Mouse (Mus musculus) olfactory bulb, adult 2 months (tissue): ENCODE data around the gene Tie1. TPM values are rescaled to one million over a fixed set of nuclear protein-coding genes. Genes with fewer than 3 reads are reported as not detected.
"Not testable (repeated sequence)": the region's sequence is repeated elsewhere in the genome, so short reads cannot be mapped to it uniquely, and the experiment has no call there.

Experiments
- H3K27ac ChIP-seq: fragments of 200-500 bp; 2 replicates; pipeline ENCODE4 v1.5.1; 2012; ENCODE audit warnings: low read depth, low read length; ENCODE audit not compliant: insufficient read depth
- H3K4me1 ChIP-seq: fragments of 200-500 bp; 2 replicates; pipeline ENCODE4 v1.6.1; 2012; ENCODE audit warnings: low read length; ENCODE audit not compliant: control insufficient read depth, insufficient read depth
- H3K4me3 ChIP-seq: fragments of 200-500 bp; 2 replicates; pipeline ENCODE4 v1.5.1; 2012; ENCODE audit warnings: mild to moderate bottlenecking, low read depth, low read length, moderate library complexity; ENCODE audit not compliant: insufficient read depth
- CTCF ChIP-seq: fragments of 200-500 bp; IDR thresholded peaks from 2 replicates; pipeline ENCODE4 v1.5.1; 2012; ENCODE audit warnings: low read depth, mild to moderate bottlenecking, low read length, moderate library complexity; ENCODE audit not compliant: insufficient read depth
- POLR2A ChIP-seq: fragments of 200-500 bp; IDR thresholded peaks from 2 replicates; pipeline ENCODE4 v1.6.1; 2012; ENCODE audit warnings: mild to moderate bottlenecking, low read depth, low read length, moderate library complexity; ENCODE audit not compliant: insufficient read depth
- WGBS: fragments of 180-500 bp; shearing (Covaris S2); methylation state at CpG from one replicate; pipeline ENCODE4 v1.1.7; 2018; 5-methylcytosine and 5-hydroxymethylcytosine counted together
- polyA plus RNA-seq: library from polyadenylated mRNA; stranded (reverse); fragments of >200 nt; gene quantifications from 2 replicates; pipeline ENCODE4 v1.2.4, GENCODE M21; 2012; ENCODE audit warnings: low replicate concordance; ENCODE audit not compliant: missing spikeins, insufficient read depth, insufficient read length

Tie1 gene
- polyA plus RNA-seq, 1 experiment: not detected

- TF ChIP-seq POLR2A (no peak), CTCF (no peak)
- Histone ChIP-seq H3K27ac (no peak overlapping the region), H3K4me1 (0 out of 2 replicates have a peak, but pooled peaks cover 3% of the 10 kb centered on the region), H3K4me3 (no peak overlapping the region)
- 84% methylated on average over 3 of the region's 3 CpGs for WGBS
These were observed 35.9 kb upstream of the Tie1 start for GRCm38 (mm10) chr4:118525779-118526178.

GRCm38 (mm10) chr4:118523976-118524375 lies 34.1 kb upstream of the Tie1 start:
- H3K4me1 ChIP-seq: 0 out of 2 replicates have a peak, but pooled peaks cover 3% of the 10 kb centered on the region
- H3K27ac ChIP-seq: no peak overlapping the region
- TF ChIP-seq CTCF (no peak), POLR2A (no peak)
- H3K4me3 ChIP-seq: no peak overlapping the region
- 30% methylated on average over 7 of the region's 7 CpGs for WGBS

DNA sequence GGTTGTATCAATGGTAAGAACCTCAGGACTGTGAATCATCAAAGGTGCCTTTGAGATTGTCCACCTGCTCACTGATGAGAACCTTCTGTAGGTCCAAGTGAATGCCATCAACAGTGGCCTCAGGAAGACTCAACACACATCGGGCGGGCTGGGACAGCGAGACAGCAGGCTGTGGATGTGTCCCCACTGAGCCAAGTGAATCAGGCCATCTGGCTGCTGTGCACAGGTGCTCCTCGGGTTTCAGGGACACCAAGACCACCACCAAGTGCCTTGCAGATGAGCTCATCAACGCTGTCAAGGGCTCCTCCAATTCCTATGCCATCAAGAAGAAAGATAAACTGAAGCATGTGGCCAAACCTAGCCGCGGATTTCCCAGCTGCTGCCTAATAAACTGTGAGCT lies 32.4 kb upstream of the Tie1 start:
- Histone ChIP-seq H3K4me3 (no peak overlapping the region), H3K4me1 (peaks cover 4% of the 10 kb centered on the region; the same call in 1 of the 2 replicates), H3K27ac (no peak overlapping the region)
- WGBS: 86% methylated on average over 7 of the region's 7 CpGs
- TF ChIP-seq POLR2A: no peak
- TF ChIP-seq CTCF: no peak

- WGBS: 88% methylated on average over 5 of the region's 5 CpGs
- H3K27ac ChIP-seq: no peak overlapping the region
- TF ChIP-seq POLR2A (no peak), CTCF (no peak)
These were observed 28.3 kb upstream of the Tie1 start for GRCm38 (mm10) chr4:118518208-118518607.

GRCm38 (mm10) chr4:118517497-118518146 lies 27.8 kb upstream of the Tie1 start:
- WGBS: 49% methylated on average over 16 of the region's 16 CpGs
- Histone ChIP-seq H3K4me3 (no peak overlapping the region), H3K4me1 (peaks cover 3% of the 10 kb centered on the region; the same call in 1 of the 2 replicates), H3K27ac (no peak overlapping the region)
- no peak for TF ChIP-seq CTCF
- TF ChIP-seq POLR2A: no peak

More at GRCm38 (mm10) chr4:118518208-118518607, 28.3 kb upstream of the Tie1 start:
- no peak overlapping the region for H3K4me3 ChIP-seq
- H3K4me1 ChIP-seq: peaks cover 3% of the 10 kb centered on the region; the same call in 1 of the 2 replicates

GRCm38 (mm10) chr4:118516699-118517496 lies 27.0 kb upstream of the Tie1 start:
- no peak for TF ChIP-seq CTCF
- TF ChIP-seq POLR2A: no peak
- 56% methylated on average over 20 of the region's 20 CpGs for whole genome bisulfite sequencing
- Histone ChIP-seq H3K27ac (no peak overlapping the region), H3K4me3 (no peak overlapping the region), H3K4me1 (peaks cover 3% of the 10 kb centered on the region; the same call in 1 of the 2 replicates)

GRCm38 (mm10) chr4:118509050-118509449 lies 19.2 kb upstream of the Tie1 start:
- Histone ChIP-seq H3K27ac (no peak overlapping the region), H3K4me3 (no peak overlapping the region), H3K4me1 (no peaks in the 10 kb centered on the region)
- no peak for TF ChIP-seq POLR2A
- 37% methylated on average over 6 of the region's 6 CpGs for WGBS

DNA sequence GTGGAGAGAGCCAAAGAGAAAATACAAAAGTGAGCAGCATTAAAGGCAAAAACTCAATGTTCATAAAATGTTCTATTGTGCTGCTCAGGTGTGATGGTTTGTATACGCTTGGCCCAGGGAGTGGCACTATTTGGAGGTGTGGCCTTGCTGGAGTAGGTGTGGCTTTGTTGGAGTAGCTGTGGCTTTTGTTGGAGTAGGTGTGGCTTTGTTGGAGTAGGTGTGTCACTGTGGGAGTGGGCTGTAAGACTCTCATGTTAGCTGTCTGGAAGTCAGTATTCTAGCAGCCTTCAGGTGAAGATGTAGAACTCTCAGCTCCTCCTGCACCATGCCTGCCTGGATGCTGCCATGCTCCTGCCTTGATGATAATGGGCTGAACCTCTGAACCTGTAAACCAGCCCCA lies 17.3 kb upstream of the Tie1 start:
- 94% methylated on average over 1 of the region's 1 CpGs for WGBS
- H3K27ac ChIP-seq, H3K4me3 ChIP-seq, H3K4me1 ChIP-seq: not testable (repeated sequence)

GRCm38 (mm10) chr4:118505551-118505950 lies 15.7 kb upstream of the Tie1 start:
- TF ChIP-seq POLR2A (no peak), CTCF (no peak)
- no peak overlapping the region for H3K4me3 ChIP-seq
- H3K27ac ChIP-seq: no peak overlapping the region
- WGBS: 73% methylated on average over 3 of the region's 3 CpGs
- H3K4me1 ChIP-seq: peaks cover 2% of the 10 kb centered on the region; the same call in 1 of the 2 replicates
